Mouse (Mus musculus) left cerebral cortex, postnatal 10 days (tissue): ENCODE data around the gene Kmt2a. TPM values are rescaled to one million over a fixed set of nuclear protein-coding genes. Genes with fewer than 3 reads are reported as not detected.

Source experiments
- DNase-seq, 2 experiments: peaks; one replicate each; pipeline ENCODE4 v3.0.0; 2021 to 2022; ENCODE audit warnings: low spot score in 2 of 2, mixed read lengths in 1 of 2; ENCODE audit errors: extremely low spot score in 1 of 2
- intact Hi-C: fragments of 180-260 bp; cut with DNase I; formaldehyde crosslinking; loops from one replicate; pipeline ENCODE4 v1.15.1; 2025
- total RNA-seq, 2 experiments: library from RNA; stranded (reverse); gene quantifications; 2 replicates each; pipeline ENCODE4 v1.2.3; 2021

The Kmt2a gene
- total RNA-seq, 2 experiments from 2014 or later = 43.2 to 49.7 TPM

- intact Hi-C loops = no loop called here
- DNase-seq = peak; percentile 50 to 70
Observed at GRCm38 (mm10) chr9:44882436-44882980, 1.4 kb upstream of the Kmt2a start.

- DNase-seq = peak; percentile 71 to 88
- intact Hi-C loops = loop anchor here (2.0 kb wide), 1 partner anchor 45 kb away; no protein-coding TSS in a partner anchor
Observed at GRCm38 (mm10) chr9:44881941-44882435, 892 bp upstream of the Kmt2a start.

GRCm38 (mm10) chr9:44880309-44881081 lies 601 bp downstream of the Kmt2a start:
- peak in 1 of 2 experiments; percentile 66 for DNase-seq
- intact Hi-C loops = loop anchor here (2.0 kb wide), 1 partner anchor 44 kb away; no protein-coding TSS in a partner anchor

GRCm38 (mm10) chr9:44879694-44880271 lies 1.3 kb downstream of the Kmt2a start:
- intact Hi-C loops = loop anchor here (2.0 kb wide), 1 partner anchor 43 kb away; no protein-coding TSS in a partner anchor
- peak in 1 of 2 experiments; percentile 44 for DNase-seq

- DNase-seq = no peak
- intact Hi-C loops = no loop called here
Observed at GRCm38 (mm10) chr9:44878776-44879500, 2.2 kb downstream of the Kmt2a start.

GRCm38 (mm10) chr9:44877686-44878085 lies 3.4 kb downstream of the Kmt2a start:
- no peak for DNase-seq
- intact Hi-C loops = no loop called here

- intact Hi-C loops = no loop called here
- DNase-seq = no peak
Observed at GRCm38 (mm10) chr9:44875476-44875875, 5.6 kb downstream of the Kmt2a start.

GRCm38 (mm10) chr9:44874198-44874597 lies 6.9 kb downstream of the Kmt2a start:
- intact Hi-C loops = no loop called here
- no peak for DNase-seq

- no peak for DNase-seq
- intact Hi-C loops = no loop called here
Observed at GRCm38 (mm10) chr9:44873665-44874064, 7.4 kb downstream of the Kmt2a start.

- DNase-seq = no peak
- intact Hi-C loops = no loop called here
Observed at GRCm38 (mm10) chr9:44868336-44869094, 12.6 kb downstream of the Kmt2a start.

GRCm38 (mm10) chr9:44867664-44868063 lies 13.4 kb downstream of the Kmt2a start:
- intact Hi-C loops = no loop called here
- DNase-seq = no peak

GRCm38 (mm10) chr9:44866501-44867240 lies 14.4 kb downstream of the Kmt2a start:
- intact Hi-C loops = no loop called here
- no peak for DNase-seq

- no peak for DNase-seq
- intact Hi-C loops = no loop called here
Observed at GRCm38 (mm10) chr9:44861121-44861520, 20.0 kb downstream of the Kmt2a start.

- intact Hi-C loops = no loop called here
Observed at GRCm38 (mm10) chr9:44858657-44859056, 22.4 kb downstream of the Kmt2a start.

GRCm38 (mm10) chr9:44857405-44857992 lies 23.6 kb downstream of the Kmt2a start:
- intact Hi-C loops = no loop called here
- no peak for DNase-seq

More at GRCm38 (mm10) chr9:44858657-44859056, 22.4 kb downstream of the Kmt2a start:
- DNase-seq = no peak

GRCm38 (mm10) chr9:44855153-44855552 lies 25.9 kb downstream of the Kmt2a start:
- intact Hi-C loops = no loop called here
- no peak for DNase-seq

- intact Hi-C loops = no loop called here
- DNase-seq = no peak
Observed at GRCm38 (mm10) chr9:44847446-44847845, 33.6 kb downstream of the Kmt2a start.
